Mouse (Mus musculus) layer of hippocampus, adult 8-10 months (tissue): ENCODE measurements around the gene Cradd. TPM values are rescaled to one million over a fixed set of nuclear protein-coding genes. Genes with fewer than 3 reads are reported as not detected.

Source experiments
- DNase-seq, 2 experiments: peaks; one replicate each; pipeline ENCODE4 v3.0.0; 2022; ENCODE audit warnings: low spot score in 2 of 2
- total RNA-seq, 4 experiments: library from RNA; stranded (reverse); gene quantifications; 2 replicates each; pipeline ENCODE4 v1.2.4; 2022

Cradd gene
- total RNA-seq, 4 experiments from 2014 or later, result 6.4 to 10.0 (median 8.0) TPM

- DNase-seq, result no peak
Observed at GRCm38 (mm10) chr10:95244961-95245679, 78.8 kb downstream of the Cradd start.

GRCm38 (mm10) chr10:95239196-95240069 is 84.5 kb downstream of the Cradd start:
- no peak for DNase-seq

DNA sequence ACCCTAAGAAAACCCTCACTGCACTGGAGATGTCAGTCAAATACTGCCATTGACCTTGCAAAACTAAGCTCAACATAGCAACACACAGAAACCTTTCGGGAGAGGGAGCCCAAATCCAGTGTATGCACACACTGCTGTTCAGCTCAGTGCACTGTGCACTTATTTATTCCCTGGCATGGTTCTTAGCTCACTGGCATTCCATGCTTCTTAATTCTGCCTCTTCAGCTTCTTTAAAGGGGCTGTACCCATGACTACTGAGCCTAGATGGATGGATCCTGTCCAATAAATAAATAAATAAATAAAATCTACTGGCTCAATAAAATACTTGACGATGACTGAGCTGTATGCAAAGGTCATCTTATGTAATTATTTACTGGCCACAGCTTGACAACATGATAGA is 85.3 kb downstream of the Cradd start:
- no peak for DNase-seq

DNA sequence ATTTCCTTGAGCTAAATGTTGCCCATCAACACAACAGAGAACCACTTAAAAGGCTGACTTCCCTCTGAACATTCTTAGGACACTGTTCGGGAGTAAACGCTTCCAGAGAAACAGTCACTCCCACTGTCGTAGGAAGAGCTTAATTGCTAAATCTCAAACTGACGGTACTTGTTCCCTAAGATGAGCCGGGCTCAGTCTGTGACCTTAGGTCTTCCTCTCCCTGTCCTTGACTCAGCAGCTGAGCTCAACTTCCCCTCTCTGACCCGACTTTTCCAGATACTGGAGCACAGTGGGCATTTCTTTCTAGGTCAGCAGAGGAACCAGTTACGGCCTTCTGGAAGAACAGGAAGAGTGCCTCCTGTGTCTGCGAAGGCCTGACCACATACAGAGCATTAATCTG is 87.7 kb downstream of the Cradd start:
- no peak for DNase-seq

DNA sequence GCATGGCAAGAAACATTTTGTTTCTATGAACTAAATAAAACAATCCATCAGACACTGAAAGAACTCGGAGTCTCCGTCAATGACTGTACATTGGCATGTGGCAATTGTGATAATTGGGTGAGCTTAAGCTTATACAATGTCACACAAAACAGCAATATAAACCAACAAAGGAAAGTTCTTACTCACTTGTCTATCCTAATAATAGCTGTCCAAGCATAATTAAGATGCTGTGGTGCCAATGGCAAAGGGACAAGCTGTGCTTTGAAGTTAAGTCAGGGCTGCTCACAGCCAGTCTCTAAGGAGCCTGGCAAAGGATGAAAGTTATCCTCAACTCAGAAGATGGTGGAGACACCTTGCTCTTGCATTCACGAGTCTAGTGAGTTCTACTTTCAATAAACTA is 89.3 kb downstream of the Cradd start:
- no peak for DNase-seq

DNA sequence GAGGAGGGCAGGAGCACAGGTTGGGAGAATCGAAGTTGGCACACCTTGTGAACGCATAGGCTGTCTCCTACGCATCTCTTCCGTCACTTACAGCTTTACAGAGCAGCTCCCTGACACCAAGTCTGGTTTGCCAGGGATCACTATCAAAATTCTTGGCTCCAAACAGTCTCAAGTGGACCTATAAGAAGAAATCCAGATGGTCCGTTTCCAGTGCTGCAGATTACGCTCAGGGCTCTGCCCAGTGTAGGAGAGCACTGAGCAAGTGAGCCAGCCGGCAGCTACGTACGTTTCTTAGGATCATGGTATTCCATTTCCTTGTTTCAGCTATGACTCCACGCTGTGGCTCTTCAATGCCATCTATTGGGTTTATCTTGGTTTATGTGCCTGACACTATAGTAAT is 90.9 kb downstream of the Cradd start:
- no peak for DNase-seq

DNA sequence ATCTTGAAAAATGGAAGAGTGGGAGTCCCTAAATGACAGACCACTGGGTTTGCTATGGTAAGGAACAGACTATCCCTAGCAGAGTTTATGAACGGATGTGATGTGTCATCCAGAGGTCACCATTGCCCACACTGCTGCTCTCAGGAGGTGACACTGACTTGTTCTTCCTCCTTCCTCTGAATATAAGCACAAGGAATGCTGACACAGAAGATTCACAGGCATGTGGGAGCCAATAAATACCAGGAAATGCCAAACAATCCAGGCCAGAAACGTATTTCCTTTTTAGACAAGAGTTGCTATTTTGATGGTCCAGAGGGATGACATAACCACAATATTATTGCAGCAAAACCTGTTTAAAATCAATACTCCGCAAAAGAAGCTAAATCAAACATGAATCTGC is 91.4 kb downstream of the Cradd start:
- DNase-seq, result no peak

GRCm38 (mm10) chr10:95228192-95228591 is 95.7 kb downstream of the Cradd start:
- DNase-seq, result no peak

DNA sequence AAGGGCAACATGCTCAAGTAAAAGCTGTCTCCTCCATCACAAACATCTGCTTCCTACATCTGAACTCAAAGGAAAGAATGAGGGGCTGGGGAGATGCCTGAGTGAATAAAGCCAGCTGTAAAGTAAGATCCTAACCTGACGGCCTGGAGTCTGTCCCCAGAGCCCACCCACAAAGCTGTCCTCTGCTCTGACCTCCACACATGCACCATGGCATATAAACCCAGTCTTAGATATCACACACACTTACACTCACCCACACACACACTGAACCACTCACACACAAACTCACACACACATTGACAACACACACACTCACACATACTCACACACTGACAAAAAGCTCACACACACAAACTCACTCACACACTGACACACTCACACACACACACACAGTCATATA is 96.3 kb downstream of the Cradd start:
- DNase-seq, result no peak

DNA sequence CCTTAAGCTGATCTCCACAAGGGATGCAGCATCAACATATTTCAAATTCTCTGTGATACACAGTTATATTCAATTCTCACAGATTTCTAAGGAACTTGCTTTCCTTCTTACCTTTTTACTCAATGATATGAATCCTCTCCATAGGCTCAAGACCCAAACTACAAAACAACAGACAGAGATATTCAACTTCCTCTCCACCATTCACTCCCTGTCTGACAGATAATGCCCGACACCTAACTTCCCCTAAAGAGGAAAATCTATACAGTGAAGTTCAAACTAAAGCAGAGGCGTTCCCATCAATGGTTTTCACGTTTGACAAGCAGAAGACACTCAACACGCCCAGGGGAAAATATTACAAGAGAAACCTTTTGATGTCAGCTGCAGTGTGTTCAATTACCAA is 97.2 kb downstream of the Cradd start:
- DNase-seq, result no peak

- DNase-seq, result no peak
Observed at GRCm38 (mm10) chr10:95225006-95225405, 98.9 kb downstream of the Cradd start.

DNA sequence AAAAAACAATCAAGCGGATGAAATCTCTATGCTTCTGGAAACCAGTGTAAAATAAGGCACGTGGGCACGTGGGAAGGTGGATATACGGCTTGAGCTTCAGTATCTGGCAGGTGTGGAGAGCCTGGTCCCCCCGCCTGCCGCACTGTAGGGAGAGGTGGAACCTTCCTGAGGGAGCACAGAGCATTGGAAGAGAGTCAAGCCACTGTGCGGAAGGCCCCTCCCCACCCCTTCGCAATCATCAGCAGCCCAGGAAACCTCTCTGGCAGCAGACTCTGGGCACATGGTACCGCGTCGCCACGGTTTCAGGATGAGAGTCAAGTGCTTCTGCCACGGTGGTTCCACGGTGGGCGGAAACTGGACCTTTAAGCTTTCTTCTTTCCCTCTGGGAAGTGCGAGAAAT is 100.7 kb downstream of the Cradd start:
- no peak for DNase-seq

- no peak for DNase-seq
Observed at GRCm38 (mm10) chr10:95221914-95222313, 102.0 kb downstream of the Cradd start.

- no peak for DNase-seq
Observed at GRCm38 (mm10) chr10:95220536-95220935, 103.4 kb downstream of the Cradd start.

DNA sequence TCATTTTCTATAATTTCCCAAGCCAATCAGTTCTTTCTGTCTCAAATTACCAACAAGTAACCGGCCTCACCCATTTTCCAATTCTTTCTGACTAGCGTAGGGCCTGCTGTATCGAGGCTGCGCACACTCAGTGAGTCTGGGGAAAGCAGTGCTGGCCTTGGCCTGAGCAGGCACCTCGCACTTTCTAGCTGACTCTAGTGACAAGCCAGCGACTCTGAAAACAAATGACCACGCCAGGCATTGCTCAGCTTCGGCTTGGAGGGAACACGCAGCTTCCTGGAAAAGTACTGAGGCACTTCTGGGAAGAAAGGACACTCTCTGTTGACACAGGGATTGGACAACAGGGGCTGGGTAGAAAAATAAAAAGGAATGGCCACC is 105.3 kb downstream of the Cradd start:
- DNase-seq, result no peak

DNA sequence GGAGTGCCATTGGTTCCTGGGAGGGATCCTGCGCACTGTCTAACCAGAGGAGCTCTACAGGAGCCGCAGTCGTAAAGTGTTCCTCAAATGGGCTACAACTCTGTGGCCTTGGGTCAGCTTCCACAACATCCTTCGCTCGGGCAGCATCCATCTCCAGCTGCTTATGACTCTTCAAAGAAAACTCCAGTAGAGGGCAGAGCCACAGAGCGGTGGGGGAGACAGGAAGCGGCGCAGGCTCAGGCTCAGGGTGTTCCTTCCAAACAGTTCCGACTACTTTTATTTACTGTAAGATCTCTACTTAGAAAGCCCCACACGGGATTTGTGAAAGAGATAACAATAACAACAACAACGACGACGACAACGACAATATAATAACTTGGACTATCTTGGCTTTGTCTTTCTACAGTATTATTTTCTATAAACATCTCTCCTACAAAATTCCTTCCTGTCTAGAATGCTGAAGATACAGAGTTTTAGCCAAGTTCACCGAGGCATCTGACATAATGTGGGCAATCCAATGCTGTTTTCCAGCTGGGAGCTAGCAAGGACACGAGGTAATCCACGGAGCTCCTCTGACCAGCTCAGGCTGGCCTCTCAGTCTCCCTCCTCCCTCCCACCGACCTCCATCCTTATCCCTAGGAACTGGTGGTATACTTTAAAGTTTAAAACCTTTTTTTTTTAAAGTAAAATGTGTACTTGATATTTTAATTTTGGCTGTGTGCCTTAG is 105.8 kb downstream of the Cradd start:
- DNase-seq, result no peak

DNA sequence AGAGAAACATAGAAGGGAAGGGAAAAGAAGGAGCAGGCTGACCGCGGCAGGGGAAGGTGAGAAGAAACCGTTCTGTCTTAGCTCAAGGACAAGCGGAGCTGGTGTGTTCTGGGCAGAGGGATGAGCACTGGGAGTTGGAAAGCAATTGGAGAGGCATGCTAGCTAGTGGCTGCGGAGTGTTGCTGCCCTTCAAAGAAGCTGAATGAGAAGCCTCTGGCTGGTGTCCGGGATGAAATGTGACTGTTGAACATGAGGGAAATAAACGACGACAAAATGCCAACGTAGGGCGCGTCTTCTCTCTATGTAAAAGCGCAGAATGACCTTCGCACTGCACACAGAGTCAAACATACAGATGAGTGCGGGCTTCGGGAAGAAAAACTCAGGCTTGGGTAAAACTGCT is 108.6 kb downstream of the Cradd start:
- DNase-seq, result no peak

GRCm38 (mm10) chr10:95213820-95214219 is 110.1 kb downstream of the Cradd start:
- no peak for DNase-seq

DNA sequence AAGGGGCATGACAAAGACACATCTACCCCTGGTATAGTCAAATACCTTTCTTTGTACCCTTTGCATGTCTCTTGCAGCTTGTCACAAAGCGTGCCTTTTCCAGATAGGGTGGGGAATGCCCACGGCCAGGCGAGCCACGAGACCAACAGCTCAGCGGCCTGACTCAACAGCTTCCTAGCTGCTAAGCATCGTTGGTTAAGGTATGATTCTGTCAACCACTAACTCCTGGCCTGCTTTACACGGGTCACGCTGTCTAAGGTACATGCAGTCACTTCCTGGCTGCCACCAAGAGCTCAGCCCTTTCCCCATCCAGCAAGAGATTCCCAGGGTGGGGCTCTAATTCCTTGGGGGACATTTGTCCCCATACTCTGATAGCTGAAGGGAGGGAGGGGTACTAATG is 110.6 kb downstream of the Cradd start:
- DNase-seq, result no peak

GRCm38 (mm10) chr10:95211660-95212059 is 112.3 kb downstream of the Cradd start:
- no peak for DNase-seq

GRCm38 (mm10) chr10:95210664-95211372 is 113.1 kb downstream of the Cradd start:
- DNase-seq, result no peak

DNA sequence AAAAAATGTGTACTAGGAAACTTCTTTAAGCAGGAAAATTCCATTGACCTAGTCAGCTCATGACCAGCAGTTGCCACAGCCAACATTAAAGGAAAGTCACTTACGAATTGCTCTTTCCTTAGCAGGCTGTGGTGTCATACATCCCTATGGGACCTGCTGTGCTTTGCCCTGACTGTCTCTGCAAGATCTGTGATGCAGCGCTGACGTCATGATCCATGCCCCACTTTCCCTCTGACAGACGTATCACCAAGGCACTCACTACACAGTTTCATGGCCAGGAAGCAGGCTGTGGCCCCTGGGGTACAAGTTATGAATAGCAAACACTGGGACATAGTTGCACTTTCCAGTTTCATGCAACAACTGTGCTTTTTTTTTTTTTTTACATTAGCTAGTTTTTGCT is 113.8 kb downstream of the Cradd start:
- DNase-seq, result no peak
